Mouse (Mus musculus) liver, adult (tissue): ENCODE measurements at regions not wholly inside any gene's neighbourhood (a gene's known extent, or its start where the extent isn't known, plus 50 kb on each side); places are given as distances from the start of the nearest gene placed in this dataset.

Experiments
- GATA4 ChIP-seq: IDR thresholded peaks from 2 replicates; pipeline ENCODE4 v1.6.1; 2014; ENCODE audit warnings: mild to moderate bottlenecking, low read length; ENCODE audit not compliant: insufficient replicate concordance

GRCm38 (mm10) chr9:90906106-90906505 is 456.1 kb upstream of the Zic4 start:
- TF ChIP-seq GATA4, result no peak

GRCm38 (mm10) chr9:90906684-90907083 is 455.5 kb upstream of the Zic4 start:
- TF ChIP-seq GATA4, result no peak

GRCm38 (mm10) chr9:90954613-90955012 is 407.6 kb upstream of the Zic4 start:
- no peak for TF ChIP-seq GATA4

- no peak for TF ChIP-seq GATA4
Measured at GRCm38 (mm10) chr9:90961436-90961835, 400.8 kb upstream of the Zic4 start.

- no peak for TF ChIP-seq GATA4
Measured at GRCm38 (mm10) chr9:90964043-90964442, 398.2 kb upstream of the Zic4 start.

GRCm38 (mm10) chr9:90978730-90979129 is 383.5 kb upstream of the Zic4 start:
- no peak for TF ChIP-seq GATA4

GRCm38 (mm10) chr9:90980023-90980802 is 382.0 kb upstream of the Zic4 start:
- TF ChIP-seq GATA4, result no peak

- no peak for TF ChIP-seq GATA4
Measured at GRCm38 (mm10) chr9:90999178-90999577, 363.0 kb upstream of the Zic4 start.

GRCm38 (mm10) chr9:91004214-91004613 is 358.0 kb upstream of the Zic4 start:
- no peak for TF ChIP-seq GATA4

- TF ChIP-seq GATA4, result no peak
Measured at GRCm38 (mm10) chr9:91040546-91040945, 321.7 kb upstream of the Zic4 start.

- no peak for TF ChIP-seq GATA4
Measured at GRCm38 (mm10) chr9:91048569-91048968, 313.6 kb upstream of the Zic4 start.

GRCm38 (mm10) chr9:91053065-91053793 is 309.0 kb upstream of the Zic4 start:
- TF ChIP-seq GATA4, result no peak

- TF ChIP-seq GATA4, result no peak
Measured at GRCm38 (mm10) chr9:91059460-91059859, 302.8 kb upstream of the Zic4 start.

GRCm38 (mm10) chr9:91069496-91069895 is 292.7 kb upstream of the Zic4 start:
- TF ChIP-seq GATA4, result no peak

GRCm38 (mm10) chr9:91073366-91074174 is 288.6 kb upstream of the Zic4 start:
- TF ChIP-seq GATA4, result no peak

- TF ChIP-seq GATA4, result no peak
Measured at GRCm38 (mm10) chr9:91074175-91074480, 288.1 kb upstream of the Zic4 start.
